Mouse (Mus musculus) CH12.LX (cell line): Measurements from ENCODE around the gene Hnrnpa3. TPM values are rescaled to one million over a fixed set of nuclear protein-coding genes. Genes with fewer than 3 reads are reported as not detected.

Experiments
- DNase-seq: peaks from one replicate; pipeline ENCODE4 v3.0.0-alpha.2; 2013; ENCODE audit errors: extremely low read depth
- H3K27ac ChIP-seq: 2 replicates; pipeline ENCODE4 v1.5.1; 2012; ENCODE audit warnings: low read depth, mild to moderate bottlenecking, control low read depth, moderate library complexity; ENCODE audit not compliant: insufficient read depth
- H3K27me3 ChIP-seq: replicated peaks from 2 replicates; pipeline ENCODE3; 2012; ENCODE audit warnings: inconsistent platforms
- H3K36me3 ChIP-seq, 2 experiments: replicated peaks in 1 of 2; 2 replicates each; pipeline versions ENCODE3 to v1.6.1; 2012; ENCODE audit warnings: inconsistent platforms in 1 of 2, low read length in 1 of 2, mild to moderate bottlenecking in 1 of 2, mixed read lengths in 1 of 2, moderate library complexity in 1 of 2; ENCODE audit not compliant: control insufficient read depth in 1 of 2, insufficient read depth in 1 of 2
- H3K4me1 ChIP-seq, 2 experiments: 2 replicates each; pipeline ENCODE4 v1.6.1; 2012; ENCODE audit warnings: inconsistent platforms in 1 of 2, moderate library complexity in 1 of 2; ENCODE audit not compliant: insufficient read depth in 2 of 2, control insufficient read depth in 1 of 2
- H3K4me2 ChIP-seq: 2 replicates; pipeline ENCODE4 v1.6.1; 2012; ENCODE audit warnings: low read depth, mild to moderate bottlenecking, control low read depth; ENCODE audit not compliant: poor library complexity, insufficient read depth, severe bottlenecking
- H3K4me3 ChIP-seq, 3 experiments: fragments of 150-350 bp in 1 of 3; sonication (generic) in 1 of 3; replicated peaks in 1 of 3; 2 replicates each; pipeline versions ENCODE3 to v1.5.1; 2011 to 2012; ENCODE audit warnings: low read depth in 2 of 3, low read length in 2 of 3, mild to moderate bottlenecking in 2 of 3, moderate library complexity in 2 of 3, control low read depth in 1 of 3, improper control_type of control experiment in 1 of 3, inconsistent platforms in 1 of 3, mixed read lengths in 1 of 3; ENCODE audit not compliant: poor library complexity in 1 of 3
- H3K79me2 ChIP-seq: replicated peaks from 2 replicates; pipeline ENCODE4 v1.6.1; 2012; ENCODE audit warnings: mild to moderate bottlenecking, moderate library complexity; ENCODE audit not compliant: control insufficient read depth, poor library complexity, insufficient read depth, severe bottlenecking; ENCODE audit errors: extremely low read depth
- H3K9ac ChIP-seq: 2 replicates; pipeline ENCODE4 v1.6.1; 2012; ENCODE audit warnings: low read depth, mild to moderate bottlenecking, control low read depth, moderate library complexity; ENCODE audit not compliant: insufficient read depth
- H3K9me3 ChIP-seq: replicated peaks from 2 replicates; pipeline ENCODE3; 2012; ENCODE audit warnings: low read length, inconsistent platforms, mixed read lengths
- CHD1 ChIP-seq: IDR thresholded peaks from 2 replicates; pipeline ENCODE4 v1.6.1; 2012; ENCODE audit warnings: low read depth, low read length, improper control_type of control experiment, inconsistent platforms
- CHD2 ChIP-seq: IDR thresholded peaks from 2 replicates; pipeline ENCODE4 v1.6.1; 2011; ENCODE audit warnings: low read length, improper control_type of control experiment
- CTCF ChIP-seq, 2 experiments: IDR thresholded peaks in 1 of 2; conservative IDR thresholded peaks in 1 of 2; 2 replicates each; pipeline ENCODE4 v1.5.1; 2011 to 2012; ENCODE audit warnings: low read depth in 2 of 2, low read length in 2 of 2, improper control_type of control experiment in 1 of 2, inconsistent platforms in 1 of 2, mild to moderate bottlenecking in 1 of 2, moderate library complexity in 1 of 2
- ELF1 ChIP-seq: IDR thresholded peaks from 2 replicates; pipeline ENCODE4 v1.6.1; 2014; ENCODE audit warnings: low read depth, mild to moderate bottlenecking, inconsistent platforms, low read length, improper control_type of control experiment
- ETS1 ChIP-seq: conservative IDR thresholded peaks from 2 replicates; pipeline ENCODE4 v1.6.1; 2012; ENCODE audit warnings: low read depth, mild to moderate bottlenecking, inconsistent platforms, low read length, improper control_type of control experiment, moderate library complexity
- GABPA ChIP-seq: IDR thresholded peaks from 2 replicates; pipeline ENCODE4 v1.6.1; 2012; ENCODE audit warnings: low read depth, low read length, improper control_type of control experiment, inconsistent platforms; ENCODE audit not compliant: insufficient replicate concordance
- IRF4 ChIP-seq: IDR thresholded peaks from 2 replicates; pipeline ENCODE4 v1.6.1; 2014; ENCODE audit warnings: low read depth, mild to moderate bottlenecking, inconsistent platforms, low read length, improper control_type of control experiment
- JUND ChIP-seq: conservative IDR thresholded peaks from 2 replicates; pipeline ENCODE4 v1.6.1; 2011; ENCODE audit warnings: low read depth, low read length, improper control_type of control experiment
- KAT2A ChIP-seq: IDR thresholded peaks from 2 replicates; pipeline ENCODE4 v1.6.1; 2012; ENCODE audit warnings: low read length, improper control_type of control experiment, inconsistent platforms; ENCODE audit not compliant: insufficient replicate concordance
- MEF2A ChIP-seq: IDR thresholded peaks from 2 replicates; pipeline ENCODE4 v1.6.1; 2014; ENCODE audit warnings: low read depth, mild to moderate bottlenecking, inconsistent platforms, low read length, improper control_type of control experiment, borderline replicate concordance
- NRF1 ChIP-seq: IDR thresholded peaks from 2 replicates; pipeline ENCODE4 v1.6.1; 2014; ENCODE audit warnings: low read depth, mild to moderate bottlenecking, inconsistent platforms, low read length, improper control_type of control experiment, moderate library complexity
- PAX5 ChIP-seq: IDR thresholded peaks from 2 replicates; pipeline ENCODE4 v1.6.1; 2012; ENCODE audit warnings: low read length, inconsistent platforms, mixed read lengths
- RAD21 ChIP-seq: IDR thresholded peaks from 2 replicates; pipeline ENCODE4 v1.6.1; 2011; ENCODE audit warnings: low read depth, mild to moderate bottlenecking, low read length, improper control_type of control experiment, moderate library complexity
- SIN3A ChIP-seq: IDR thresholded peaks from 2 replicates; pipeline ENCODE4 v1.6.1; 2012; ENCODE audit warnings: low read length, improper control_type of control experiment, inconsistent platforms
- SMC3 ChIP-seq: IDR thresholded peaks from 2 replicates; pipeline ENCODE4 v1.6.1; 2011; ENCODE audit warnings: low read depth, low read length, improper control_type of control experiment
- TBP ChIP-seq: conservative IDR thresholded peaks from 2 replicates; pipeline ENCODE4 v1.6.1; 2011; ENCODE audit warnings: low read depth, low read length, improper control_type of control experiment
- USF2 ChIP-seq: conservative IDR thresholded peaks from 2 replicates; pipeline ENCODE4 v1.6.1; 2011; ENCODE audit warnings: low read depth, low read length, improper control_type of control experiment
- dilution Hi-C: fragments of 300-500 bp; cut with MboI; formaldehyde crosslinking; loops from 2 replicates; pipeline ENCODE4 v1.14.3; 2020; ENCODE audit warnings: low sequenced_read_pairs; ENCODE audit not compliant: extremely low pct_unique_long_range_greater_than_20kb, extremely low pct_ligation_motif_present
- in situ Hi-C: fragments of 300-500 bp; cut with MboI; formaldehyde crosslinking; loops from 3 replicates; pipeline ENCODE4 v1.14.3; 2019; ENCODE audit warnings: low sequenced_read_pairs, low pct_ligation_motif_present, low pct_unique_long_range_greater_than_20kb, mixed read lengths
- polyA plus RNA-seq: library from polyadenylated mRNA; unstranded; fragments of >175 nt; gene quantifications from 2 replicates; pipeline ENCODE4 v1.2.1, GENCODE M21; 2012; ENCODE audit warnings: low read depth; ENCODE audit not compliant: insufficient read length
- total RNA-seq, 2 experiments: library from RNA; depleted of rRNA; stranded (reverse); fragments of 300-350 nt in 1 of 2; fragments of >200 nt in 1 of 2; gene quantifications; 2 replicates each; pipeline ENCODE4 v1.2.3; 2012 to 2014

Gene Hnrnpa3
- total and polyA plus RNA-seq, 3 experiments, result 83.1 to 373 (median 229) TPM

GRCm38 (mm10) chr2:75700543-75700942 lies 41.5 kb downstream of the Hnrnpa3 start:
- Histone ChIP-seq H3K9me3 (no peaks in the 10 kb centered on the region), H3K36me3 (peaks cover 5 to 50% of the 10 kb centered on the region in 2 experiments), H3K27ac (no peak overlapping the region), H3K9ac (no peak overlapping the region), H3K79me2 (peaks cover 77% of the 10 kb centered on the region), H3K27me3 (no peaks in the 10 kb centered on the region), H3K4me1 (peaks cover 9 to 64% of the 10 kb centered on the region in 2 experiments), H3K4me2 (no peak overlapping the region), H3K4me3 (no peak overlapping the region)
- TF ChIP-seq NRF1, result no peak
- TF ChIP-seq ETS1, result no peak
- TF ChIP-seq PAX5, result no peak
- TF ChIP-seq SMC3, result no peak
- TF ChIP-seq CHD2, result no peak
- TF ChIP-seq GABPA, result no peak
- TF ChIP-seq CTCF (conservative IDR thresholded peaks at IDR 0.05 in 1 of 2, IDR thresholded peaks at IDR 0.05 in 1 of 2; ENCODE audit: low read depth in 2 of 2, low read length in 2 of 2), result no peak
- no peak for TF ChIP-seq MEF2A
- dilution Hi-C loops (no loop called here), in situ Hi-C loops (loop anchor here (10.0 kb wide), 1 partner anchor 64 kb away; no protein-coding TSS in a partner anchor)
- no peak for DNase-seq

DNA sequence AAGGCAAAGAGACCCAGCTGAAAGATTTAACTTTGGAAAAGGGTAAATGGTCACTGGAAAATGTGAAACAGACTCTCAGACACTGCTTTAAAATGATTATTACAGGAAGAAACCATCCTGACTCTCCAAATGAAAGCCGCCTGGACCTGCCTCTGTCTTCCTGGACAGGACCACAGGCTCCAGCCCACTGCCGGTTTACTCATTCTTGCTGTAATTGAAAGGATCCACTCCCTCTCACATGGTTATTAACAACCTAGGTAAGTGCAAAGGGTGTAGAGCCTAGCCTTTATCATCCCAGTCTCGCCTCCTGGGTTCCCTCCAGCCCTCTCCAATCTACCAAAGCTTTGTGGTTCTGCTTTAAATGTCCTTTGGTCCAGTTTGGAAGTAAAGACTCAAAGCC lies 42.1 kb downstream of the Hnrnpa3 start:
- Histone ChIP-seq H3K79me2 (peaks cover 71% of the 10 kb centered on the region), H3K27ac (no peak overlapping the region), H3K4me2 (peak overlapping the region; percentile 54; the same call in 1 of the 2 replicates), H3K4me3 (no peak overlapping the region), H3K9ac (no peak overlapping the region), H3K27me3 (no peaks in the 10 kb centered on the region), H3K36me3 (peaks cover 4 to 44% of the 10 kb centered on the region in 2 experiments), H3K4me1 (peaks cover 8 to 60% of the 10 kb centered on the region in 2 experiments), H3K9me3 (no peaks in the 10 kb centered on the region)
- dilution Hi-C loops (no loop called here), in situ Hi-C loops (loop anchor here (10.0 kb wide), 1 partner anchor 64 kb away; no protein-coding TSS in a partner anchor)
- DNase-seq, result no peak
- no peak for TF ChIP-seq USF2

GRCm38 (mm10) chr2:75701822-75702587 lies 42.9 kb downstream of the Hnrnpa3 start:
- Histone ChIP-seq H3K9me3 (no peaks in the 10 kb centered on the region), H3K4me1 (peaks cover 6 to 60% of the 10 kb centered on the region in 2 experiments), H3K36me3 (peaks cover 3 to 37% of the 10 kb centered on the region in 2 experiments), H3K27ac (no peak overlapping the region), H3K9ac (peak overlapping the region; percentile 75; the same call in 1 of the 2 replicates), H3K4me2 (peak overlapping the region; percentile 54), H3K27me3 (no peaks in the 10 kb centered on the region), H3K79me2 (peaks cover 64% of the 10 kb centered on the region), H3K4me3 (peak overlapping the region in 2 of 3 experiments; percentile 94 to 97)
- dilution Hi-C loops, result no loop called here
- no peak for TF ChIP-seq SIN3A
- no peak for TF ChIP-seq KAT2A
- TF ChIP-seq TBP, result no peak
- TF ChIP-seq JUND, result no peak
- TF ChIP-seq CHD2, result no peak
- TF ChIP-seq RAD21, result no peak
- no peak for TF ChIP-seq CHD1
- no peak for TF ChIP-seq ELF1
- no peak for TF ChIP-seq IRF4
- DNase-seq, result no peak
- in situ Hi-C loops, result loop anchor here (10.0 kb wide), 1 partner anchor 63 kb away; no protein-coding TSS in a partner anchor
